Mouse (Mus musculus): ENCODE results near the gene Ghrh. TPM values are rescaled to one million over a fixed set of nuclear protein-coding genes. Genes with fewer than 3 reads are reported as not detected.

Gene Ghrh
- polyA plus RNA-seq, 1 experiment: not detected

GRCm38 (mm10) chr2:157309611-157310010 lies 37.7 kb downstream of the Ghrh start:
- H3K36me3 ChIP-seq (ENCODE audit: control insufficient read depth, insufficient read depth, low read length): peaks cover 35% of the 10 kb centered on the region
- H3K4me1 ChIP-seq (ENCODE audit: control insufficient read depth, insufficient read depth, insufficient read length): no peaks in the 10 kb centered on the region
- DNase-seq (ENCODE audit: low read depth in 1 of 2, low spot score in 2 of 2): no peak
- H3K27ac ChIP-seq (ENCODE audit: insufficient read depth, low read length): no peak overlapping the region
- no peaks in the 10 kb centered on the region for H3K27me3 ChIP-seq (ENCODE audit: control insufficient read depth, insufficient read depth, low read length)
- H3K4me3 ChIP-seq (ENCODE audit: extremely low read depth, insufficient read depth, insufficient read length): no peak overlapping the region
- WGBS: 94% methylated on average over 8 of the region's 8 CpGs
- TF ChIP-seq CTCF (IDR thresholded peaks at IDR 0.05; ENCODE audit: extremely low read depth, insufficient read depth, insufficient read length, insufficient replicate concordance) (no peak), POLR2A (IDR thresholded peaks at IDR 0.05; ENCODE audit: low read depth, low read length) (no peak)

- Histone ChIP-seq H3K36me3 (ENCODE audit: control insufficient read depth, insufficient read depth, low read length) (peaks cover 34% of the 10 kb centered on the region), H3K27ac (ENCODE audit: insufficient read depth, low read length) (no peak overlapping the region), H3K27me3 (ENCODE audit: control insufficient read depth, insufficient read depth, low read length) (no peaks in the 10 kb centered on the region), H3K4me1 (ENCODE audit: control insufficient read depth, insufficient read depth, insufficient read length) (no peaks in the 10 kb centered on the region), H3K4me3 (ENCODE audit: extremely low read depth, insufficient read depth, insufficient read length) (no peak overlapping the region)
- DNase-seq (ENCODE audit: low read depth in 1 of 2, low spot score in 2 of 2): no peak
- TF ChIP-seq CTCF (IDR thresholded peaks at IDR 0.05; ENCODE audit: extremely low read depth, insufficient read depth, insufficient read length, insufficient replicate concordance): no peak
- no peak for TF ChIP-seq POLR2A (IDR thresholded peaks at IDR 0.05; ENCODE audit: low read depth, low read length)
- 96% methylated on average over 2 of the region's 2 CpGs for WGBS
Measured at GRCm38 (mm10) chr2:157308273-157308917, 38.9 kb downstream of the Ghrh start.

GRCm38 (mm10) chr2:157307715-157308265 lies 39.5 kb downstream of the Ghrh start:
- H3K4me3 ChIP-seq (ENCODE audit: extremely low read depth, insufficient read depth, insufficient read length): no peak overlapping the region
- DNase-seq (ENCODE audit: low read depth in 1 of 2, low spot score in 2 of 2): no peak
- no peak overlapping the region for H3K27ac ChIP-seq (ENCODE audit: insufficient read depth, low read length)
- no peaks in the 10 kb centered on the region for H3K27me3 ChIP-seq (ENCODE audit: control insufficient read depth, insufficient read depth, low read length)
- no peak for TF ChIP-seq POLR2A (IDR thresholded peaks at IDR 0.05; ENCODE audit: low read depth, low read length)
- no peak for TF ChIP-seq CTCF (IDR thresholded peaks at IDR 0.05; ENCODE audit: extremely low read depth, insufficient read depth, insufficient read length, insufficient replicate concordance)
- no peaks in the 10 kb centered on the region for H3K4me1 ChIP-seq (ENCODE audit: control insufficient read depth, insufficient read depth, insufficient read length)
- 95% methylated on average over 4 of the region's 4 CpGs for WGBS
- peaks cover 34% of the 10 kb centered on the region for H3K36me3 ChIP-seq (ENCODE audit: control insufficient read depth, insufficient read depth, low read length)

GRCm38 (mm10) chr2:157306091-157307032 lies 40.9 kb downstream of the Ghrh start:
- no peak for TF ChIP-seq CTCF (IDR thresholded peaks at IDR 0.05; ENCODE audit: extremely low read depth, insufficient read depth, insufficient read length, insufficient replicate concordance)
- no peak for TF ChIP-seq POLR2A (IDR thresholded peaks at IDR 0.05; ENCODE audit: low read depth, low read length)
- 92% methylated on average over 7 of the region's 7 CpGs for WGBS
- H3K4me3 ChIP-seq (ENCODE audit: extremely low read depth, insufficient read depth, insufficient read length): no peak overlapping the region
- no peaks in the 10 kb centered on the region for H3K27me3 ChIP-seq (ENCODE audit: control insufficient read depth, insufficient read depth, low read length)
- H3K27ac ChIP-seq (ENCODE audit: insufficient read depth, low read length): no peak overlapping the region
- H3K36me3 ChIP-seq (ENCODE audit: control insufficient read depth, insufficient read depth, low read length): peaks cover 34% of the 10 kb centered on the region
- no peaks in the 10 kb centered on the region for H3K4me1 ChIP-seq (ENCODE audit: control insufficient read depth, insufficient read depth, insufficient read length)
- DNase-seq (ENCODE audit: low read depth in 1 of 2, low spot score in 2 of 2): no peak

DNA sequence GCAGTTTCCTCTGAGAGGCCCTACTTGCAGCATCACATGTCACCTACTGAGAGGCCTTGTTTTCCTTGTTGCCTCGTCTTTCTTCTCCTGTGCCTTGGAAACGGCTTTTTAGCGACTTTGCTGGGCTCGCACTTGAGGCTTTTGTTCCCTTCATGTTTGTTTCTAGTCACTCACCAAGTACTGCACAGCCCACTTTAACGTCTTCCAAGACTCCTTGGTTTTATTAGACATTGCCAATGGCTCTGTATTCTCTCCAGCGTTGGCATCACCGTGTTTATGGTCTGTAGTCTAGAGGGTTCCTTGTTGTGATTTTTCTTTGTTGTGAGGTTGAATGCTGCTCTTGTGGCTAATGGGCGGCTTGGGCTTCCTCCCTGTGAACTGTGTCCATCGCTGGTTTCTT lies 44.2 kb downstream of the Ghrh start:
- TF ChIP-seq CTCF (IDR thresholded peaks at IDR 0.05; ENCODE audit: extremely low read depth, insufficient read depth, insufficient read length, insufficient replicate concordance) (no peak), POLR2A (IDR thresholded peaks at IDR 0.05; ENCODE audit: low read depth, low read length) (no peak)
- H3K4me3 ChIP-seq (ENCODE audit: extremely low read depth, insufficient read depth, insufficient read length): no peak overlapping the region
- H3K36me3 ChIP-seq (ENCODE audit: control insufficient read depth, insufficient read depth, low read length): peaks cover 42% of the 10 kb centered on the region
- 92% methylated on average over 9 of the region's 9 CpGs for WGBS
- H3K4me1 ChIP-seq (ENCODE audit: control insufficient read depth, insufficient read depth, insufficient read length): no peaks in the 10 kb centered on the region
- no peak for DNase-seq (ENCODE audit: low read depth in 1 of 2, low spot score in 2 of 2)
- H3K27me3 ChIP-seq (ENCODE audit: control insufficient read depth, insufficient read depth, low read length): no peaks in the 10 kb centered on the region
- no peak overlapping the region for H3K27ac ChIP-seq (ENCODE audit: insufficient read depth, low read length)

DNA sequence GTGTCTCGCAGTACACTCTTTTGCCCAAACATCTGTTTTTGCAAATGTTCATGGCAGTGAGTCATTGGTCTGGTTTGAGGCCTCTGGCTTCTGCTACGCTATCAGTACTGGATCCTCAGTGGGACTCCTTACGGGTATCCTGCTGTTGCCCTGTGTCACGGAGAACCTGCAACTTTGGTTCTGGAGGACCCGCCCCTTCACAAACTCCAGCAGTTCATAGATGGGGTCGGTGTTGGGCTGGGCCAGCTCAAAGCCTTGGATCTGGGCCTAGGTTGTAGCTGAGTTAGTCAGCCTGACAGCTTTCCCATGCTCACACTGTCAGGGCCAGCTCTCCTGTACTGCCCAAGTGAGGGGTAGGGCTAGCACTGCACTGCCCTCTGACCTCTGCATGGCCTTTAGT lies 47.3 kb downstream of the Ghrh start:
- Histone ChIP-seq H3K27me3 (ENCODE audit: control insufficient read depth, insufficient read depth, low read length) (no peaks in the 10 kb centered on the region), H3K36me3 (ENCODE audit: control insufficient read depth, insufficient read depth, low read length) (peaks cover 45% of the 10 kb centered on the region), H3K4me1 (ENCODE audit: control insufficient read depth, insufficient read depth, insufficient read length) (no peaks in the 10 kb centered on the region), H3K27ac (ENCODE audit: insufficient read depth, low read length) (no peak overlapping the region), H3K4me3 (ENCODE audit: extremely low read depth, insufficient read depth, insufficient read length) (no peak overlapping the region)
- TF ChIP-seq CTCF (IDR thresholded peaks at IDR 0.05; ENCODE audit: extremely low read depth, insufficient read depth, insufficient read length, insufficient replicate concordance) (no peak), POLR2A (IDR thresholded peaks at IDR 0.05; ENCODE audit: low read depth, low read length) (no peak)
- DNase-seq (ENCODE audit: low read depth in 1 of 2, low spot score in 2 of 2): no peak
- WGBS: 96% methylated on average over 6 of the region's 6 CpGs

Data from spleen, adult 2 months (tissue).